In the genomic region with DNA sequence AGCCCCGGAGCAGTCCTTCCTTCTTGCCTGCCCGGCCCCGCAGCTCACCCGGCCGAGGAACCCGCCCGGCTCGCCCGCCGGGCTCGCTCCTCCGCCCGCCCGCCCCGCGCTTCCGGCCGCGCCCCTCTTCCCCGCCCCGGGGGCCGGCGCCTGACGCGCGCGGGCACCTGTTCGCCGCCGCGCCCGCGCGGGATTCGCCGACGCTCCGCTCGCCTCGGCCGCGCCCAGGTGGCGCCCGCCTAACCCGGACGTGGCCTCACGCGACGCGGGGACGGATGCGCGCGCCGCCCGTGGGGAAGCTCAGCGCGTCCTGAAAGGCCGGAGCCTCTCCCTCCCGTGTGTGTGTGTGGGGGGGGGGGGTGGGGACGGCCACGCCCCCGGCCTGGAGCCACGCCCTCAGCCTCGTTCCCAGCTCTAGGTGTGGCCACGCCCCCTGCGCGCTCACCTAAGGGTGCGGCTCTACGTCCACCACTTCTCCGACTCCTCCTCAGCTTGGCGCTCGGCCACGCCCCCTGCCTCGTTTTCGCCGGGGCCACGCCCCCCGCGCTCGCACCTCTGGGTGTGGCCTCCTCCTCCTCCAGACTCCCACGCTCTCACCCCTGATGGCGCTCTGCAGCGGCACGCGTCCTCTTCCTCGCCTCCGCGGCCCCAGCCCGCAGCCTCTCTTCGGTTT, we compare ENCODE assay signal across 7 mouse cellular contexts. TPM values are rescaled to one million over a fixed set of nuclear protein-coding genes. Genes with fewer than 3 reads are reported as not detected.
DNase-seq lines count a peak whose midpoint lies in the region; ATAC-seq and TF ChIP-seq lines count a peak whose summit lies in the region.

No protein-coding gene starts in this region.

- H3K9ac ChIP-seq in midbrain, embryonic 12.5 days (replicated peaks): peak overlapping the region; percentile 76

- DNase-seq in adrenal gland, adult 8-10 months: peak; percentile 79
- peak; percentile 87 for DNase-seq in embryo, embryonic 11 days
- peak; percentile 97 for DNase-seq in kidney, adult 11 months
- peak; percentile 94 for DNase-seq in left cerebral cortex, postnatal 4 days

- WGBS in midbrain, embryonic 12.5 days: under 1% methylated on average over 59 of the region's 91 CpGs
- 1% methylated on average over 82 of the region's 91 CpGs for WGBS in small intestine, adult 2 months

- peaks cover 21% of the 10 kb centered on the region for H3K4me1 ChIP-seq in midbrain, embryonic 12.5 days
- H3K4me1 ChIP-seq in small intestine, adult 2 months (ENCODE audit: control insufficient read depth, insufficient read depth, insufficient read length, low read length): peaks cover 11% of the 10 kb centered on the region

- no peaks in the 10 kb centered on the region for H3K36me3 ChIP-seq in midbrain, embryonic 12.5 days
- no peaks in the 10 kb centered on the region for H3K36me3 ChIP-seq in small intestine, adult 2 months (ENCODE audit: control insufficient read depth, insufficient read depth, low read length)

- intact Hi-C loops in left cerebral cortex, postnatal 4 days (cut with DNase I): loop anchor here (5.0 kb wide), 1 partner anchor 80 kb away; no protein-coding TSS in a partner anchor

- TF ChIP-seq CTCF in small intestine, adult 2 months (IDR thresholded peaks at IDR 0.05; ENCODE audit: extremely low read depth, insufficient read length, insufficient replicate concordance, low read depth, low read length): no peak

- H3K4me3 ChIP-seq in midbrain, embryonic 12.5 days: peak overlapping the region; percentile 79
- peak overlapping the region; percentile 95 for H3K4me3 ChIP-seq in small intestine, adult 2 months (ENCODE audit: low read depth, low read length)

- no peaks in the 10 kb centered on the region for H3K9me3 ChIP-seq in midbrain, embryonic 12.5 days

- peak overlapping the region; percentile 93 for H3K4me2 ChIP-seq in midbrain, embryonic 12.5 days (replicated peaks)

- ATAC-seq in granulocyte monocyte progenitor cell, adult 5-6 weeks (replicated peaks; ENCODE audit: poor library complexity, severe bottlenecking): peak; percentile 90
- ATAC-seq in midbrain, embryonic 12.5 days (ENCODE audit: low FRiP score, low read depth): peak; percentile 87

- H3K27ac ChIP-seq in midbrain, embryonic 12.5 days (replicated peaks): peak overlapping the region; percentile 95
- peak overlapping the region; percentile 33; the same call in 1 of the 2 replicates for H3K27ac ChIP-seq in small intestine, adult 2 months (ENCODE audit: insufficient read depth, low read depth, low read length)

- peaks cover 23% of the 10 kb centered on the region for H3K27me3 ChIP-seq in midbrain, embryonic 12.5 days
- peaks cover 10% of the 10 kb centered on the region for H3K27me3 ChIP-seq in small intestine, adult 2 months (ENCODE audit: control insufficient read depth, insufficient read depth, low read length)

- no peak for TF ChIP-seq POLR2A in small intestine, adult 2 months (IDR thresholded peaks at IDR 0.05; ENCODE audit: low read depth, low read length)

RNA-seq across cellular contexts. Expression of a gene that starts 0.9 kb away (rescaled TPM):
- total RNA-seq in adrenal gland, adult 8-10 months (2022): 10 to 100 TPM; 11.1 to 18.1 (median 14.6) TPM
- 1.1 TPM in 1 of 2 replicates, not detected in the other for total RNA-seq in granulocyte monocyte progenitor cell, adult 5-6 weeks (2014; fragmentation: Nextera tagmentation)
- total RNA-seq in granulocyte monocyte progenitor cell, adult 5-6 weeks (2017): 0.34 and 2.3 TPM in 2 replicates
- 100 to 1,000 TPM; 144 to 151 TPM for total RNA-seq in left cerebral cortex, postnatal 4 days (2021)
- 17.8 and 19.9 TPM in 2 replicates for polyA plus RNA-seq in midbrain, embryonic 12.5 days (2016; fragmentation: Nextera tagmentation; extraction: Ambion mirVana)
- 8.4 and 15.5 TPM in 2 replicates for polyA plus RNA-seq in small intestine, adult 2 months (2012; rRNA removed)

Comparison
In these comparisons a context has a peak if more than half of its experiments do, and no peak if none do; other contexts are left out.
1. Peak in every context shown above with its lines: DNase-seq, ATAC-seq, H3K4me3 ChIP-seq and H3K27ac ChIP-seq.
2. RNA of a gene that starts 0.9 kb away (total RNA-seq): 144 to 151 TPM in left cerebral cortex, postnatal 4 days; 11.1 to 18.1 TPM in adrenal gland, adult 8-10 months and 0.34 to 2.3 TPM in granulocyte monocyte progenitor cell, adult 5-6 weeks; every median in the first group is over 4 times any median in the second.